Mouse (Mus musculus) small intestine, adult 2 months (tissue): ENCODE results near the gene Eif2s2.

Experiments used
- CTCF ChIP-seq: fragments of 200-500 bp; IDR thresholded peaks from 2 replicates; pipeline ENCODE4 v1.5.1; 2012; ENCODE audit warnings: low read depth, mild to moderate bottlenecking, control low read depth, inconsistent platforms, low read length, moderate library complexity, mixed read lengths; ENCODE audit not compliant: insufficient replicate concordance, insufficient read length; ENCODE audit errors: extremely low read depth
- POLR2A ChIP-seq: fragments of 200-500 bp; IDR thresholded peaks from 2 replicates; pipeline ENCODE4 v1.6.1; 2012; ENCODE audit warnings: low read depth, mild to moderate bottlenecking, control low read depth, inconsistent platforms, low read length, moderate library complexity

DNA sequence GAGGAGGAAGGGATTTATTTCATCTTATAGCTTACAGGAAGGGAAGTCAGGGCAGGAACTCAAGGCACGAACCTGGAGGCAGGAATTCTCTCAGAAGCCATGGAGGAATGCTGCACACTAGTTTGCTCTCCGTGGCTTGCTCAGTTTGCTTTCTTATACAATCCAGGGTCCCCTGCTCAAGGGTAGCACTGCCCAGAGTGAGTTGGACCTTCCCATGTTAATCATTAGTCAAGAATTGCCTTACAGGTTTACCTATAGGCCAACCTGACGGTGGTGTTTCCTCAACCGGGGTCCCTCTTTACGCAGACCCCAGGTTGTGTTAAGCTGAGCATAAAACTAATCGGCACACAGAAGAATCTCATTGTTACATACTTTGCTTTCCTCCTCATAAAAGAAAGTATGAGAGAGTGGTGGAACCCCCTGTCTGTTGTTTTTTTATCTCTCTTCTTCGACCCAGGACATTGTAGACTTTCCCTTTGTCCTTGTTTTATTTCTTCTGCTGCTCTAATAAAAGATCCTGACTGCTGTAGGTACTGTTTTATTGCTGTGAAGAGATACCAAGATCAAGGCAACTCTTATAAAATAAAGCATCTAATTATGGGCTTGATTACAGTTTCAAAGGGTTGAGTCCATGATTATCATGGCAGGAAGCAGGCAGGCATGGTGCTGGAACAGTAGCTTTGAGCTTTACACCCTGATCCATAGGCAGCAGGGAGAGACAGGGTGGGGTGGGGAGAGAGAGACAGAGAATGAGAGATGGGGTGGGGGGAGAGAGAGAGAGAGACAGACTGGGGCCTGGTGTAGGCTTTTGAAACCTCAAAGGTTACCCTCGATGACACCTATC is 45.0 kb upstream of the Eif2s2 start:
- no peak for TF ChIP-seq CTCF
- TF ChIP-seq POLR2A = no peak
